Mouse (Mus musculus) heart, embryonic 12.5 days (tissue): ENCODE data around the gene Asb3. TPM values are rescaled to one million over a fixed set of nuclear protein-coding genes. Genes with fewer than 3 reads are reported as not detected.

Source experiments
- ATAC-seq: fragments of 200-750 bp; cut with Nextera tagmentation; 2 replicates; pipeline ENCODE4 v1.8.0; 2017; ENCODE audit warnings: moderate TSS enrichment, moderate library complexity; ENCODE audit not compliant: insufficient number of reproducible peaks, low FRiP score
- H3K27ac ChIP-seq: fragments of 300-500 bp; sonication (generic); 2 replicates; pipeline ENCODE4 v1.5.1; 2016; ENCODE audit warnings: mild to moderate bottlenecking, moderate library complexity; ENCODE audit not compliant: poor library complexity, severe bottlenecking
- H3K27me3 ChIP-seq: fragments of 300-500 bp; sonication (generic); replicated peaks from 2 replicates; pipeline ENCODE4 v1.6.1; 2016; ENCODE audit warnings: mild to moderate bottlenecking, moderate library complexity
- H3K36me3 ChIP-seq: fragments of 300-500 bp; sonication (generic); 2 replicates; pipeline ENCODE4 v1.6.1; 2016; ENCODE audit warnings: mild to moderate bottlenecking, moderate library complexity
- H3K4me1 ChIP-seq: fragments of 300-500 bp; sonication (generic); replicated peaks from 2 replicates; pipeline ENCODE4 v1.6.1; 2016; ENCODE audit warnings: mild to moderate bottlenecking
- H3K4me2 ChIP-seq: fragments of 300-500 bp; sonication (generic); 2 replicates; pipeline ENCODE4 v1.6.1; 2016; ENCODE audit warnings: mild to moderate bottlenecking, moderate library complexity
- H3K4me3 ChIP-seq: fragments of 300-500 bp; sonication (generic); 2 replicates; pipeline ENCODE4 v1.5.1; 2016; ENCODE audit warnings: mild to moderate bottlenecking
- H3K9ac ChIP-seq: fragments of 300-500 bp; sonication (generic); 2 replicates; pipeline ENCODE4 v1.6.1; 2016; ENCODE audit warnings: mild to moderate bottlenecking, moderate library complexity
- H3K9me3 ChIP-seq: fragments of 300-500 bp; sonication (generic); replicated peaks from 2 replicates; pipeline ENCODE4 v1.6.1; 2016; ENCODE audit warnings: mild to moderate bottlenecking, moderate library complexity
- WGBS: fragments of 180-500 bp; shearing (Covaris S2); methylation state at CpG from one replicate; pipeline ENCODE4 v1.1.7; 2016; 5-methylcytosine and 5-hydroxymethylcytosine counted together
- polyA plus RNA-seq: library from polyadenylated mRNA; unstranded; fragments of >200 nt; fragmentation: Nextera tagmentation; extraction: Ambion mirVana; gene quantifications from 2 replicates; pipeline ENCODE4 v1.2.1, GENCODE M21; 2016

Asb3 gene
- 21.1 and 22.7 TPM in 2 replicates for polyA plus RNA-seq

GRCm38 (mm10) chr11:30885171-30885871, at the start of gene Asb3, which contains the start of gene Gpr75:
Gene Asb3, plus strand, starts transcription at chr11:30885416.
Gene Gpr75, plus strand, starts transcription at chr11:30885358.
- 4% methylated on average over 41 of the region's 41 CpGs for WGBS
- peak; percentile 81; the same call in 1 of the 2 replicates for ATAC-seq
- Histone ChIP-seq H3K4me2 (peak within 1 kb of the TSS; percentile 78), H3K4me3 (peak within 1 kb of the TSS; percentile 53), H3K9ac (peak within 1 kb of the TSS; percentile 32), H3K4me1 (0 out of 2 replicates have a peak, but pooled peaks cover 3% of the 10 kb centered on the region), H3K9me3 (no peaks in the 10 kb centered on the region), H3K36me3 (no peaks in the 10 kb centered on the region), H3K27ac (no peak within 1 kb of the TSS), H3K27me3 (no peaks in the 10 kb centered on the region)

- H3K27me3 ChIP-seq, result no peaks in the 10 kb centered on the region
- H3K9me3 ChIP-seq, result no peaks in the 10 kb centered on the region
- no peak overlapping the region for H3K4me3 ChIP-seq
- no peak overlapping the region for H3K4me2 ChIP-seq
- H3K9ac ChIP-seq, result no peak overlapping the region
- H3K27ac ChIP-seq, result no peak overlapping the region
- peaks cover 47% of the 10 kb centered on the region for H3K36me3 ChIP-seq
- no peak for ATAC-seq
- H3K4me1 ChIP-seq, result no peaks in the 10 kb centered on the region
- 81% methylated on average over 2 of the region's 2 CpGs for WGBS
Observed at GRCm38 (mm10) chr11:30838793-30839192, 46.4 kb upstream of the Asb3 start.

DNA sequence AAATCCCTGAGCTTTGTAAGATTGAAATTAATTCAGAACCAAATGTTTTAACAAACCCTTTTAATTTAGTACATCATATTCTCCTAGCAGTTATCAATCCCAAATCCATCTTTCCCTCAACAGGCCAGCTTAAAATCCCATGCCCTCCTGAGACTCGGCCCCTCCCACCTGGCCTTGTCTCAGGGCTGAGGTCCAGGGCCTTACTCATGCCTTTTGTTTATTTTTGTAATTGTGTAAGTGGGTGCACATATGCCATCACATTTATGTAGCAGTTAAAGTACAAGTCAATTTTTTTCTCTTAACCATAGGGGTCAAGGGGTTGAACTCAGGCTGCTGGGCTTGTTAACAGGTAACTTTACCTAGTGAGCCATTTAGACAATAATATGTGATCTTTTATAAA, 40.9 kb upstream of the Asb3 start:
- WGBS, result 88% methylated on average over 1 of the region's 1 CpGs

DNA sequence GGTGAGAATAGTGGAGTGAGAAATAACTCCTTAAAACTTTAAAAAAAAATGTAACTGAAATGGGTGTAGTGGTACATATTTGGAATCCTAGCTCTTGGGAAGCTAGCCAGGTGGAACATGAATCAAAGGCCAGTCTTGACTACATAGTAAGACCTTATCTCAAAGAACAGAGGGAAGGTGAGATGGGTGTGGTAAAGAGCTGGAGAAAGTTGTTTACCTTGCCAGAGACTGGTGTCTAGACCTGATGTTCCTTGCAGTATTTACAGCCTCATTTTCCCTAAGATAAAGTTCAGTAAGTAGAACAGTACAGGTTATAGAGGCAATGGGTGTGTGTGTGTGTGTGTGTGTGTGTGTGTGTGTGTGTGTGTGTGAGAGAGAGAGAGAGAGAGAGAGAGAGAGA, 12.8 kb upstream of the Asb3 start:
- no peak overlapping the region for H3K4me2 ChIP-seq
- no peaks in the 10 kb centered on the region for H3K9me3 ChIP-seq
- no peak overlapping the region for H3K9ac ChIP-seq
- H3K27ac ChIP-seq, result no peak overlapping the region
- H3K27me3 ChIP-seq, result no peaks in the 10 kb centered on the region
- H3K4me3 ChIP-seq, result no peak overlapping the region
- peaks cover 49% of the 10 kb centered on the region for H3K36me3 ChIP-seq
- ATAC-seq, result no peak
- H3K4me1 ChIP-seq, result no peaks in the 10 kb centered on the region

More for the DNA sequence above, 40.9 kb upstream of the Asb3 start:
- H3K9me3 ChIP-seq, result no peaks in the 10 kb centered on the region
- H3K4me2 ChIP-seq, result no peak overlapping the region
- H3K9ac ChIP-seq, result no peak overlapping the region
- no peak overlapping the region for H3K4me3 ChIP-seq
- ATAC-seq, result no peak
- no peak overlapping the region for H3K27ac ChIP-seq
- peaks cover 52% of the 10 kb centered on the region for H3K36me3 ChIP-seq
- H3K4me1 ChIP-seq, result no peaks in the 10 kb centered on the region
- no peaks in the 10 kb centered on the region for H3K27me3 ChIP-seq

DNA sequence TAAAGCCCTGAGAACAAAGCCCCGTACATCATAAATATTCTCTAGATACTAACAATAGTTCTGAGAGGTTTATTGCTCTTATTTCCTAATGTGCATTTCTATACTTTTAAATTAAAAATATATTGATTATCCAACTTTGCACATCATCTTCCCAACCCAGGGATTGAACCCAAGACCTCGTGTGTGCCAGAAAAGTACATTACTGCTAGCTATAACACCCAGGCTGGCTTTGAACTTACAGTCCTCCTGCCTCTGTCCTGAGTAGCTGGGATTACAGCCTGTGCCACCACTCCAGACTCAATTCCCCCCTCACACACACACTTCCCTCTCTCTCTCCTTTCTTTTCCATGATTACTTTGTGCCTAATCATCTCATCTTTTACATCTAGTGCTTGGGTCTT, 2.9 kb downstream of the Asb3 start:
- Histone ChIP-seq H3K4me2 (no peak overlapping the region), H3K36me3 (no peaks in the 10 kb centered on the region), H3K27ac (no peak overlapping the region), H3K4me3 (no peak overlapping the region), H3K27me3 (no peaks in the 10 kb centered on the region), H3K9ac (no peak overlapping the region), H3K9me3 (no peaks in the 10 kb centered on the region), H3K4me1 (0 out of 2 replicates have a peak, but pooled peaks cover 3% of the 10 kb centered on the region)
- no peak for ATAC-seq
- 84% methylated on average over 2 of the region's 2 CpGs for WGBS

- no peaks in the 10 kb centered on the region for H3K4me1 ChIP-seq
- 84% methylated on average over 1 of the region's 1 CpGs for WGBS
- H3K36me3 ChIP-seq, result no peaks in the 10 kb centered on the region
- no peak overlapping the region for H3K4me2 ChIP-seq
- ATAC-seq, result no peak
- no peak overlapping the region for H3K27ac ChIP-seq
- no peak overlapping the region for H3K9ac ChIP-seq
- H3K4me3 ChIP-seq, result no peak overlapping the region
- no peaks in the 10 kb centered on the region for H3K9me3 ChIP-seq
- no peaks in the 10 kb centered on the region for H3K27me3 ChIP-seq
Observed at GRCm38 (mm10) chr11:30896201-30896600, 11.0 kb downstream of the Asb3 start.

- Histone ChIP-seq H3K36me3 (no peaks in the 10 kb centered on the region), H3K27ac (no peak overlapping the region), H3K27me3 (no peaks in the 10 kb centered on the region), H3K9ac (no peak overlapping the region), H3K4me1 (no peaks in the 10 kb centered on the region), H3K4me3 (no peak overlapping the region), H3K4me2 (no peak overlapping the region), H3K9me3 (no peaks in the 10 kb centered on the region)
- no peak for ATAC-seq
Observed at GRCm38 (mm10) chr11:30899312-30899711, 14.1 kb downstream of the Asb3 start.

DNA sequence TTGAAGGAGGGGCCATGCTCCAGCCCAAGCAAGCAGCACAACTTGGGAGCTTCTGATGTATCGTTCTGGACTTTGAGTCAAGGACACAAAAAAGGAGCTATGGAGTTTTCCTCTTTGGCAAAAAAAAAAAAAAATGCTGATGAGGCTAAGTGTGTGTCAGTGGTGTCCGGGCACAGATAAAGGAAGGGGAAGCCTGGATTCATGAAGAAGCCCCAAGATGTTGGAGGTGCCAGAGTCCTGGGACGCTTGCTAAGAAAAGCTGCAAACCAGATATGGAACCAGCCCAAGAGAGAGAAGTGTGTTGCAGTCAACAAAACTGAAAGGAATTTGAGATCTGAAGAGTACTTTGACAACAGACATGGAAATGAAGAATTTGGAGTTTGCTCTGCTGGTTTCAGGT, 27.1 kb downstream of the Asb3 start:
- 83% methylated on average over 3 of the region's 3 CpGs for WGBS
- no peak overlapping the region for H3K4me2 ChIP-seq
- H3K4me3 ChIP-seq, result no peak overlapping the region
- H3K27me3 ChIP-seq, result no peaks in the 10 kb centered on the region
- no peaks in the 10 kb centered on the region for H3K36me3 ChIP-seq
- no peaks in the 10 kb centered on the region for H3K4me1 ChIP-seq
- H3K9me3 ChIP-seq, result no peaks in the 10 kb centered on the region
- ATAC-seq, result no peak
- no peak overlapping the region for H3K9ac ChIP-seq
- H3K27ac ChIP-seq, result no peak overlapping the region

- no peak for ATAC-seq
- no peak overlapping the region for H3K9ac ChIP-seq
- WGBS, result 74% methylated on average over 1 of the region's 1 CpGs
Observed at GRCm38 (mm10) chr11:30920641-30921040, 35.4 kb downstream of the Asb3 start.

GRCm38 (mm10) chr11:30923283-30923682, 38.1 kb downstream of the Asb3 start:
- WGBS, result 93% methylated on average over 3 of the region's 3 CpGs
- no peak overlapping the region for H3K27ac ChIP-seq
- H3K4me1 ChIP-seq, result no peaks in the 10 kb centered on the region
- no peaks in the 10 kb centered on the region for H3K9me3 ChIP-seq
- no peak overlapping the region for H3K4me3 ChIP-seq
- no peak overlapping the region for H3K4me2 ChIP-seq
- ATAC-seq, result no peak
- H3K27me3 ChIP-seq, result no peaks in the 10 kb centered on the region
- H3K36me3 ChIP-seq, result peaks cover 38% of the 10 kb centered on the region
- H3K9ac ChIP-seq, result no peak overlapping the region

More at GRCm38 (mm10) chr11:30920641-30921040, 35.4 kb downstream of the Asb3 start:
- no peak overlapping the region for H3K4me2 ChIP-seq
- H3K27ac ChIP-seq, result no peak overlapping the region
- H3K36me3 ChIP-seq, result peaks cover 20% of the 10 kb centered on the region
- no peaks in the 10 kb centered on the region for H3K27me3 ChIP-seq
- no peaks in the 10 kb centered on the region for H3K9me3 ChIP-seq
- no peaks in the 10 kb centered on the region for H3K4me1 ChIP-seq
- H3K4me3 ChIP-seq, result no peak overlapping the region

GRCm38 (mm10) chr11:30928079-30928478, 42.9 kb downstream of the Asb3 start:
- H3K27me3 ChIP-seq, result no peaks in the 10 kb centered on the region
- H3K36me3 ChIP-seq, result peaks cover 53% of the 10 kb centered on the region
- no peak overlapping the region for H3K4me2 ChIP-seq
- no peaks in the 10 kb centered on the region for H3K9me3 ChIP-seq
- no peak overlapping the region for H3K9ac ChIP-seq
- ATAC-seq, result no peak
- H3K4me1 ChIP-seq, result no peaks in the 10 kb centered on the region
- no peak overlapping the region for H3K27ac ChIP-seq
- H3K4me3 ChIP-seq, result no peak overlapping the region

DNA sequence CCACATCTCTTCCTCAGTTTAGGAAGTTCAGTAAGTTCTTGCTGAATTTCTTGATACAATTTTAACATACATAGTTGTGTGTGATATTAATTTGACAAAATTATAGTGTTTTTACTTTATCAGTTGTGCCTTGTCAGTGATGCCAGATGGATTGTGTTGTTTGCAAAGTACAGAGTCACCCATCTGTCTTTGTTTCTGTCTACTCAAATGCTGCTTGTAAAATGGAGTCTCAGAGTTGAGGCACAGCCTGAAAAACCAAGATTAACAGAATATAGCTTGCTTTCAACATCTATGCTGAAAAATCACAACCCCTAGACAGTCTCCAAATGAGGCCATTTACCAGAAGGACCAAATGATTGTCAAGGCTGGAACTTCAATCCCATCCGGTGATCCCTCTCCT, 43.3 kb downstream of the Asb3 start:
- no peaks in the 10 kb centered on the region for H3K4me1 ChIP-seq
- WGBS, result 93% methylated on average over 1 of the region's 1 CpGs
- H3K9me3 ChIP-seq, result no peaks in the 10 kb centered on the region
- no peak for ATAC-seq
- no peaks in the 10 kb centered on the region for H3K27me3 ChIP-seq
- H3K36me3 ChIP-seq, result peaks cover 49% of the 10 kb centered on the region
- H3K27ac ChIP-seq, result no peak overlapping the region
- H3K4me2 ChIP-seq, result no peak overlapping the region
- no peak overlapping the region for H3K9ac ChIP-seq
- no peak overlapping the region for H3K4me3 ChIP-seq
